Mouse (Mus musculus) cerebellum, adult 2 months (tissue): ENCODE results near the gene Gid8.

Experiments
- CTCF ChIP-seq: fragments of 200-500 bp; IDR thresholded peaks from 2 replicates; pipeline ENCODE4 v1.5.1; 2011; ENCODE audit warnings: low read depth, mild to moderate bottlenecking, control low read depth, low read length, moderate library complexity, borderline replicate concordance; ENCODE audit not compliant: insufficient read depth
- POLR2A ChIP-seq: fragments of 200-500 bp; IDR thresholded peaks from 2 replicates; pipeline ENCODE4 v1.6.1; 2011; ENCODE audit warnings: low read length, control low read depth, borderline replicate concordance; ENCODE audit not compliant: insufficient read depth

DNA sequence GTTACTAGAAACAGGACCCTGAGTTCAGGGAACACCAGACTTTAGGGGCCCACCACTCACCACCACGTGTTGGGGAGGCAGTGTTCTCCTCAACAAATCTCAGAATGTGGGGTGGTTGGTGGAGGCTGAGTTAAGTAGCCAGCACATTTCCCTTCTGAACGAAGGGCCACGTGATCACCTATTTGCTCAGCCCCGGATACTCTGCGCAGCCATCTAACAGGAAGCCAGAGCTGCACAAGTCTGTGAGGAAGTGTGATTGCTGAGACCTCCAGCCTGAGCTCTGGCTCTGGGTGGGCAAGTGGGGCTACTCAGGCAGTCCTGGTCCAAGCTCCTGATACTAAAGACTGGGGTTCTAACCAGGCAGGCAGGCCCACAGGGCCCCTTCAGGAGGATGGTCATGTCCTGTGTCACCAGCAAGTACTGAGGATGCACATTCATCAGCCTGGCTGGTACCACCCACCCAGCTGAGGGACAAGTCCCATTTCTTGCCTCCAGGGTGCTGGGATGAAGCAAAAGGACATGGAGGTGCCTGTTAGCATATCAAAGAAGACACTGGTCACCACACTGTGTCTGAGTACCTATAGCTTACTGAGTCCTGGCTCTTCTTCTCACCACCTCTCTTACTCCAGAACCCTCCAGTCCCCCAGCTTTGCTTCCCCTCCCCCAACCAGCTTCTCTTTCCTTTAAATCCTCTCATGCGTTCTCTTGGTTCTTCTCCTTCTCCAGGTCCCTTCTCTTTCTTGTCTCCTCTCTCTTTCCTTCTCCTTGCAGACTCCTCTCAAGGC, 16.9 kb downstream of the Gid8 start:
- TF ChIP-seq CTCF: no peak
- no peak for TF ChIP-seq POLR2A
